Mouse (Mus musculus) hematopoietic stem cell, adult 5-6 weeks (primary cell): ENCODE measurements around the gene Btbd8. TPM values are rescaled to one million over a fixed set of nuclear protein-coding genes. Genes with fewer than 3 reads are reported as not detected.

ENCODE experiments used
- ATAC-seq, 2 experiments: fragments of 125-278 bp in 1 of 2; replicated peaks in 1 of 2; 2 replicates each; pipeline ENCODE4 v1.8.0; 2016 to 2017; ENCODE audit warnings: inconsistent platforms in 2 of 2, mild to moderate bottlenecking in 2 of 2, moderate number of reproducible peaks in 2 of 2, low read depth in 1 of 2, moderate TSS enrichment in 1 of 2; ENCODE audit not compliant: low FRiP score in 2 of 2, poor library complexity in 2 of 2, severe bottlenecking in 2 of 2, insufficient read depth in 1 of 2, low TSS enrichment in 1 of 2
- total RNA-seq: library from RNA; stranded (forward); fragments of 172-1452, 232-1000 nt; gene quantifications from 2 replicates; pipeline ENCODE4 v1.2.3, GENCODE M21; 2017

Gene Btbd8
- total RNA-seq, 1 experiment from 2014 or later = 14.2 TPM

GRCm38 (mm10) chr5:107498806-107499310, 61.1 kb downstream of the Btbd8 start:
- ATAC-seq = peak in 1 of 2 experiments; percentile 37; a peak in 1 of 4 replicates

DNA sequence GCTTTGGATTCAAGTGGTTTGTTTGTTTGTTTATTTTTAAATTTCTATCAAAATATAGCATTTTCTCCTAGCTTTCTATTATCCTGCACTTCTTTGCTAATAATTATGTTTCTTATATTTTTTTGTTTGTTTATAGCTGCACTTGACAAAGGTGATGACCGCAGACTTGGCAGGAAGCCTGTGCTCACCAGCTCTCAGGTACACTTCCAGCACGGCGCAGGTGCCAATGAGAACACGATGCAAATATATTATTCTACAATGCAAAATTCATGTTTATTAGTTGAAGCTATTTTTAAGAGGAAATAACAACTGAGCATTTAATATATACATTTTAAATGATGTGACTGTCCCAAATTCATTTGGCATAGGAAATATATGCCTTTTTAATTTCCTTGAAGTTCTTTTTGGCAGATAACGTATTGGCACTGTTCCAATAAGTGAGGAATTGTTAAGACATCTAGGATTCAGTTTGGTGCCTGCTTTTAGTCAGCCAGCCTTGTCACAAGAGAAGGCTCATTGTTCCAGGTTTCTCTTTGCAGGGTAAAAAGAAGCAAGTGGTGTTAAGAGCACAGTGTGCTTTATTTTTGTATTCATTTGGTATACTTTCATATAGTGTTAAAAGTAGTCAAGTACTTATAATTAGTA, 62.2 kb downstream of the Btbd8 start:
- no peak for ATAC-seq

GRCm38 (mm10) chr5:107500741-107501140, 62.9 kb downstream of the Btbd8 start:
- no peak for ATAC-seq

GRCm38 (mm10) chr5:107507321-107507720, 69.5 kb downstream of the Btbd8 start, which contains the start of gene Gm42669:
Gene Gm42669, plus strand, starts transcription at chr5:107507621.
- ATAC-seq = no peak

GRCm38 (mm10) chr5:107510503-107510902, 72.7 kb downstream of the Btbd8 start:
- no peak for ATAC-seq

- no peak for ATAC-seq
These were observed 73.5 kb downstream of the Btbd8 start for GRCm38 (mm10) chr5:107511326-107511725.

GRCm38 (mm10) chr5:107513583-107513982, 75.8 kb downstream of the Btbd8 start:
- peak; percentile 92 to 94 for ATAC-seq

DNA sequence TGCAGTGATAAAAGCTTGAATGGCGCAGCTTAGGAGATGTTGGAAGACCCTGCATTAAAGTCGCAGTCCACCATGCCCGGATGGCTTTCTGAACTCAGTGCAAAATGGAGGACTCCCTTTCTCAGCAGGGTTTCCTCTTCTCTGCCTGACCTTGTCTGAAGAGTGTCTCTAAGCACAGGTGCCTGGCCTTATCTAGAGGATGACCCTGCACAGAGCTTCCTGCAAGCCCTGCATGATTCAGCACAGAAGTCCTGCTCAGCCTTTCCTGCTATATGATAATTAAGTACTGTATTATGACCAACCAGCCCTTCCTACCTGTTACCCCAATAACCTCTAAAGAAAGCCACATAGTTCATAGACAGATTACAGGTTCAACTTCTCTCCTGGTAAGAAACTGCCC, 77.7 kb downstream of the Btbd8 start:
- no peak for ATAC-seq

GRCm38 (mm10) chr5:107516087-107516486, 78.3 kb downstream of the Btbd8 start:
- no peak for ATAC-seq

DNA sequence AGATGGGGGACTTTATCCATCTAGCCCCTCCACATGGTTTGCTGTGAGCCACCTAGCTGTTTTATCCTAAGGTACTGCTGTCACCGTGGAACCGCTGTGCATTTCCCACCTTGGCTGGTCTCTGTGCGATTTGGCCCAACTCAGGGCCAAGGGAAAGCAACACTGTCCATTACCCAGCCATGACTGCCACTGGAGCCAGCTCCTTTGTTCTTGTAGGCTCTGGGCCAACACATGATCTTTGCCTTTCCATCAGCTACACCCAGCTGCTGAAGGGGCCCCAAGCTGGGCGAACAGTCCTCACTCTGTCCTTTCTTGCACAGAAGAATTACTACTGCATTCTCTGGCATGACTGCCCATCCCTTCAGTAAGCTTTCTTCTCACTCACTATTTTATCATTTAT, 80.8 kb downstream of the Btbd8 start:
- no peak for ATAC-seq

DNA sequence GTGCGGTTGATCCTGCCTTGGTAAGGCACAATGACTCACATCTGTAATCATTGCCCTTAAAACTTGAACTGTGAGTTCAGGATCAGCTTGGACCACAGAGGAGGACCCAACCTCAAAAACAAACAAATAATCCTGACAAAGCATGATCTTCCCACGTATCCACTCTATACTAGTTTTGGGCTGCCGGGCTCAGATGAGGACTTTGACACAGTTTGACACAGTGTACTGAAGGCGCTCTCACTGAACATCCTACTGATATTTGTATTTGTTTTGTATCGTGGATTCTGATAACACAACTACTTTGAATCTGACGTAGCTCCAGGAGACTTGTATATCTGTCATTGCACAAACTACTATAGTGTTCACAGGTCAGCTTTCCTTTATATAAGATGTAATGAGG, 83.6 kb downstream of the Btbd8 start:
- ATAC-seq = no peak

DNA sequence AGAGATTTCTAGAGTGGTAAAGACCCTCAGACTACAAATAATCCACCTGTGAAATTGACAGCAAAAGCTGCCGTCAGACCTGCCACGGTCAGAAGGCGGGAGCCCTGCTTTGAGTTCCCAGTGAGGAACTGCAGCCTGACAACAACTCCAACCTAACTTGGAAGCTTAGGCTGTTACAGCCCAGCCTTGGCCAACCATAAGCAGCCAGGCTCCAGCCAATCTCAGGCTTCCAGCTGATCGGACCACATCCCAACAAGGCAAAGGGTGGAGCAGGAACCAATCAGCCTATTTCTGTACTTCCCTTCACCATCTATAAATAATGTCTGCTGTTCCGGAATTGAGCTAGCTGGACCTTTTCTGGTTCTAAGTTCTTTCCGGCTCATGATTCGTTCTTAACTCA, 84.1 kb downstream of the Btbd8 start:
- ATAC-seq = peak; percentile 57 to 69; a peak in 3 of 4 replicates

DNA sequence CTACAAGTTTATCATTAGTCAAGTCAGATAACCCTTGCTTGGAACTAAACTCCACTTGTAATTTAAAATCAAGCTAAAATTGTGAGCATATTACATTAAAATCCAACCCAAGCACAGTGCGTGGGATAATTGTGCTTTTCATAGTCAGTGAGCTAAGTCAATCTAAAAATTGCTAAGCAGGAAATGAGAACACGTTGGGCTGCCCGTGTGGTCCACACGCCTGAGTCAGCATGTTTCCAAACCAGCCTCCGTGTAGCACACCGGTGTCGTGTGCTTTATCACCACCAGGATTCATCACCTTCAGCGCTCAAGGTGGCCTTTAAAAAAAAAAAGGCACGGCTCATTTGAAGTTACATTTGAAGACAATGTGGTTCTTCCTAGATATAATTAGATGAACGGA, 86.5 kb downstream of the Btbd8 start:
- ATAC-seq = peak; percentile 85 to 93

DNA sequence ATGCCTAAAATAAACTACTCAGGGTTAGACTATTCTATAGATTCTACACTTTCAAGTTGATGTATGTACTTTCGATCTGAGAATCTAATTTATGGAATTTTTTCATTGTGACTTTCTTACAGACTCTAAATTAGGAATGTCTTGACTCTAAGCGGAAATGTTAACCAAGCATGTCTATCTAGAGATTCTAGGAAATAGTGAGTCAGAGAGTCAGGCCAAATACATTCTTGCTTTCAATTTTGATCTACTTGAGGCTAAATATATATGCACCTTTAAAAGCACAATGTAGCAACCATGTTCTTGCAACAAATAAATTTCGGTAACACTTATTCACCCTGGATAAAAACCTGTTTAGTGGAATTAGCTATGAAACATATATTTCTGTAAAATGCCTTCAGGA, 91.1 kb downstream of the Btbd8 start:
- no peak for ATAC-seq

GRCm38 (mm10) chr5:107533590-107533989, 95.8 kb downstream of the Btbd8 start:
- ATAC-seq = no peak

GRCm38 (mm10) chr5:107534581-107534980, 96.8 kb downstream of the Btbd8 start, which contains the start of gene 1700028K03Rik:
Gene 1700028K03Rik, plus strand, starts transcription at chr5:107534709.
- ATAC-seq = no peak

- no peak for ATAC-seq
These were observed 103.9 kb downstream of the Btbd8 start for GRCm38 (mm10) chr5:107541696-107542095.

GRCm38 (mm10) chr5:107545927-107546326, 108.1 kb downstream of the Btbd8 start:
- peak; percentile 46 to 48; a peak in 3 of 4 replicates for ATAC-seq

DNA sequence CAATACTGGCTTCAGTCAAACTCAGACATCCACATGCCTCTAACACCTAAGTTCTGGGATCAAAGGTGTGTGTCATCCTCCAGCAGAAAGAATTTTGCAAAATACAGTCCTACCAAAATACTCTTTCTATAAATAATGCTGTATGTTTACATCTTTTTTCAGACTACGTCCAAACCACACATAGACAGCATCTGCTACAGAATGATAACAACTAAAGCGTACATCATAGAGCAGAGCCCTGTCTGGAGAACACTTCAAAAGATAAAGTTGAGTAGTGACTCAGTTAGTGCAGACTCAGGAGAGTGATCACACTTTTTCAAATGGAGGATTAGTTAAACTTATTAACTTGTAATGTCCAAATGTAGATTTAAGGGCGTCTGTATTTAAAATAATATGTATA, 110.2 kb downstream of the Btbd8 start:
- ATAC-seq = no peak
